Mouse (Mus musculus) cortical plate, adult 2 months (tissue): ENCODE measurements around the gene Dock10.

Source experiments
- CTCF ChIP-seq: fragments of 200-500 bp; IDR thresholded peaks from 2 replicates; pipeline ENCODE4 v1.5.1; 2011; ENCODE audit warnings: mild to moderate bottlenecking, control low read depth, low read length; ENCODE audit not compliant: insufficient read depth; ENCODE audit errors: extremely low read depth
- POLR2A ChIP-seq: fragments of 200-500 bp; IDR thresholded peaks from 2 replicates; pipeline ENCODE4 v1.6.1; 2011; ENCODE audit warnings: mild to moderate bottlenecking, low read length, control low read depth; ENCODE audit not compliant: insufficient read depth; ENCODE audit errors: extremely low read depth

DNA sequence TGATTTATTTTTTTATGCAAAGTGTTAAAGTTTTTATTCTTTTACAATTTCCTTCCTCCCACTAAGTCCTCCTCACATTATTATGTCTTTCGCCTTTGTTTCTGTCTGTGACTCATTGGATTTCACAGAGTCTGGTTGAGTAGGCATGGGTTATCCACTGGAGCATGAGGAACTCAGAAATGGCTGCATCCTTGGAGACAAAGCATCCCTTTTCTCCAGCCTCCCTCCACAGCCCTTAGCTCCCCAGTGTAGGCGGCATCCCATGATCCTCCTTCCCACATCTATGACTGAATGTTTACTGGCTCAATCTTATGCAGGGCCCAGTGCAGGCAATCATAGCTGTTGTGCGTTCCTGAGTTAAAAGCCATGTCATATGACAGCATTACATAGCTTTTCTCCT, 216.8 kb downstream of the Dock10 start:
- TF ChIP-seq CTCF, result no peak
- TF ChIP-seq POLR2A, result no peak
